ENCODE assay signal across 8 mouse cellular contexts in genomic region chr17:35359470-35359862, GRCm38 (mm10). TPM values are rescaled to one million over a fixed set of nuclear protein-coding genes. Genes with fewer than 3 reads are reported as not detected.
DNase-seq lines count a peak whose midpoint lies in the region; ATAC-seq and TF ChIP-seq lines count a peak whose summit lies in the region.

No protein-coding gene starts in this region.

- H3K4me3 ChIP-seq in lung, adult 2 months (replicated peaks; ENCODE audit: extremely low read depth, low read depth, low read length): peak overlapping the region; percentile 62
- H3K4me3 ChIP-seq in forebrain, embryonic 10.5 days: peak overlapping the region; percentile 51
- peak overlapping the region; percentile 49 for H3K4me3 ChIP-seq in limb, embryonic 10.5 days
- peak overlapping the region; percentile 28 for H3K4me3 ChIP-seq in neural tube, embryonic 14.5 days (ENCODE audit: low read depth, low read length)

- H3K27me3 ChIP-seq in forebrain, embryonic 10.5 days (ENCODE audit: poor library complexity, severe bottlenecking): peaks cover 33% of the 10 kb centered on the region
- H3K27me3 ChIP-seq in limb, embryonic 10.5 days (ENCODE audit: low read depth, poor library complexity, severe bottlenecking): peaks cover 32% of the 10 kb centered on the region
- H3K27me3 ChIP-seq in neural tube, embryonic 14.5 days (ENCODE audit: control insufficient read depth, insufficient read depth, low read length): peaks cover 10% of the 10 kb centered on the region; the same call in 1 of the 2 replicates

- no peak for DNase-seq in lung, adult 2 months
- DNase-seq in lung, postnatal 4 days: no peak
- no peak for DNase-seq in forebrain, embryonic 10.5 days (ENCODE audit: extremely low spot score, low spot score)
- no peak for DNase-seq in limb, embryonic 10.5 days (ENCODE audit: low spot score)
- DNase-seq in MN1 (ENCODE audit: low spot score): no peak
- no peak for DNase-seq in thymus, postnatal 10 days (ENCODE audit: low spot score in 2 of 2)

- WGBS in lung, adult 2 months: 27% methylated on average over 21 of the region's 21 CpGs
- WGBS in forebrain, embryonic 10.5 days: 19% methylated on average over 21 of the region's 21 CpGs
- WGBS in limb, embryonic 10.5 days: 20% methylated on average over 21 of the region's 21 CpGs
- 17% methylated on average over 21 of the region's 21 CpGs for WGBS in neural tube, embryonic 14.5 days

- no peaks in the 10 kb centered on the region for H3K4me1 ChIP-seq in lung, adult 2 months (ENCODE audit: control insufficient read depth, insufficient read depth, low read length)
- H3K4me1 ChIP-seq in forebrain, embryonic 10.5 days: peaks cover 12% of the 10 kb centered on the region
- peaks cover 9% of the 10 kb centered on the region for H3K4me1 ChIP-seq in limb, embryonic 10.5 days
- H3K4me1 ChIP-seq in neural tube, embryonic 14.5 days (ENCODE audit: control insufficient read depth, insufficient read depth, low read length): peaks cover 6% of the 10 kb centered on the region; the same call in 1 of the 2 replicates

- no peaks in the 10 kb centered on the region for H3K36me3 ChIP-seq in forebrain, embryonic 10.5 days (replicated peaks)
- H3K36me3 ChIP-seq in limb, embryonic 10.5 days: no peaks in the 10 kb centered on the region
- H3K36me3 ChIP-seq in neural tube, embryonic 14.5 days (ENCODE audit: control insufficient read depth, insufficient read depth, low read length): no peaks in the 10 kb centered on the region

- 0 out of 2 replicates have a peak overlapping the region, but pooled peaks have one; percentile 39 for H3K9ac ChIP-seq in neural tube, embryonic 14.5 days (replicated peaks; ENCODE audit: low read depth, low read length)

- peak overlapping the region; percentile 58 for H3K4me2 ChIP-seq in neural tube, embryonic 14.5 days (ENCODE audit: low read depth, low read length)

- peaks cover 13% of the 10 kb centered on the region for H3K9me3 ChIP-seq in forebrain, embryonic 10.5 days
- H3K9me3 ChIP-seq in limb, embryonic 10.5 days (replicated peaks): peaks cover 4% of the 10 kb centered on the region; the same call in 1 of the 2 replicates
- H3K9me3 ChIP-seq in neural tube, embryonic 14.5 days (ENCODE audit: control insufficient read depth, low read length): no peaks in the 10 kb centered on the region

- no peak overlapping the region for H3K27ac ChIP-seq in forebrain, embryonic 10.5 days
- H3K27ac ChIP-seq in limb, embryonic 10.5 days: no peak overlapping the region
- H3K27ac ChIP-seq in neural tube, embryonic 14.5 days (ENCODE audit: low read depth, low read length): no peak overlapping the region

- TF ChIP-seq CTCF in lung, adult 2 months (IDR thresholded peaks at IDR 0.05; ENCODE audit: insufficient read depth, low read length): no peak

- no peak for TF ChIP-seq POLR2A in lung, adult 2 months (IDR thresholded peaks at IDR 0.05; ENCODE audit: borderline replicate concordance, extremely low read depth, low read depth, low read length)

- ATAC-seq in neural tube, embryonic 14.5 days (ENCODE audit: low read depth): no peak
- no peak for ATAC-seq in megakaryocyte-erythroid progenitor cell, adult 5-6 weeks (replicated peaks; ENCODE audit: low FRiP score, low TSS enrichment, poor library complexity, severe bottlenecking)

RNA-seq across cellular contexts. Expression of gene H2-Q2, which starts 17.4 kb away (rescaled TPM):
- 6.4 and 6.6 TPM in 2 replicates for polyA plus RNA-seq in lung, adult 2 months (2012; rRNA removed)
- polyA plus RNA-seq in forebrain, embryonic 10.5 days (2016; fragmentation: Nextera tagmentation; extraction: Ambion mirVana): 0.26 and 0.35 TPM in 2 replicates
- 0.79 and 0.80 TPM in 2 replicates for polyA plus RNA-seq in limb, embryonic 10.5 days (2016; fragmentation: Nextera tagmentation; extraction: Ambion mirVana)
- polyA plus RNA-seq in neural tube, embryonic 14.5 days (2014; fragmentation: Nextera tagmentation; extraction: Ambion mirVana): 1.4 and 2.9 TPM in 2 replicates
- not detected in 2 replicates for total RNA-seq in megakaryocyte-erythroid progenitor cell, adult 5-6 weeks (2014; fragmentation: Nextera tagmentation)
- total RNA-seq in megakaryocyte-erythroid progenitor cell, adult 5-6 weeks (2017): not detected in 2 replicates

RNA-seq across cellular contexts. Expression of gene H2-Q4, which starts 20.0 kb away (rescaled TPM):
- 152 and 267 TPM in 2 replicates for polyA plus RNA-seq in lung, adult 2 months (2012; rRNA removed)
- polyA plus RNA-seq in forebrain, embryonic 10.5 days (2016; fragmentation: Nextera tagmentation; extraction: Ambion mirVana): 3.0 and 3.1 TPM in 2 replicates
- polyA plus RNA-seq in limb, embryonic 10.5 days (2016; fragmentation: Nextera tagmentation; extraction: Ambion mirVana): 2.2 and 3.6 TPM in 2 replicates
- 0.55 and 0.90 TPM in 2 replicates for polyA plus RNA-seq in neural tube, embryonic 14.5 days (2014; fragmentation: Nextera tagmentation; extraction: Ambion mirVana)
- total RNA-seq in megakaryocyte-erythroid progenitor cell, adult 5-6 weeks (2014; fragmentation: Nextera tagmentation): 25.7 and 26.1 TPM in 2 replicates
- total RNA-seq in megakaryocyte-erythroid progenitor cell, adult 5-6 weeks (2017): 19.4 and 44.3 TPM in 2 replicates

RNA-seq across cellular contexts. Expression of gene H2-Q1, which starts 39.3 kb away (rescaled TPM):
- 0.49 and 0.71 TPM in 2 replicates for polyA plus RNA-seq in lung, adult 2 months (2012; rRNA removed)
- not detected in 2 replicates for polyA plus RNA-seq in forebrain, embryonic 10.5 days (2016; fragmentation: Nextera tagmentation; extraction: Ambion mirVana)
- not detected in 2 replicates for polyA plus RNA-seq in limb, embryonic 10.5 days (2016; fragmentation: Nextera tagmentation; extraction: Ambion mirVana)
- polyA plus RNA-seq in neural tube, embryonic 14.5 days (2014; fragmentation: Nextera tagmentation; extraction: Ambion mirVana): 0.48 TPM in 1 of 2 replicates, not detected in the other
- not detected in 2 replicates for total RNA-seq in megakaryocyte-erythroid progenitor cell, adult 5-6 weeks (2014; fragmentation: Nextera tagmentation)
- total RNA-seq in megakaryocyte-erythroid progenitor cell, adult 5-6 weeks (2017): not detected in 2 replicates

Comparison
In these comparisons a context has a peak if more than half of its experiments do, and no peak if none do; other contexts are left out.
1. RNA of gene H2-Q4, which starts 20.0 kb away (polyA plus RNA-seq): 152 to 267 TPM in lung, adult 2 months; 2.2 to 3.6 TPM in limb, embryonic 10.5 days, 3.0 to 3.1 TPM in forebrain, embryonic 10.5 days and 0.55 to 0.90 TPM in neural tube, embryonic 14.5 days; every median in the first group is over 10 times any median in the second.
2. Peak in every context shown above with its lines, with median percentiles within 50 percentile points of each other: H3K4me3 ChIP-seq.